Mouse (Mus musculus): ENCODE results near the gene Pars2. TPM values are rescaled to one million over a fixed set of nuclear protein-coding genes. Genes with fewer than 3 reads are reported as not detected.
A peak's percentile ranks its signal among the peaks of the same experiment; 100 is the strongest.

The Pars2 gene
- polyA plus RNA-seq (2012; fragmentation: generic; extraction: Trizol): 4.7 TPM

- H3ac ChIP-seq (ENCODE audit: control insufficient read depth, insufficient read length): peak within 1 kb of the TSS; percentile 11
- peaks cover 5% of the 10 kb centered on the region for H3K79me2 ChIP-seq (ENCODE audit: control insufficient read depth, insufficient read depth)
- H3K4me3 ChIP-seq: peak within 1 kb of the TSS; percentile 37
- peak within 1 kb of the TSS; percentile 83 for H3K4me2 ChIP-seq (ENCODE audit: low read depth)
- TF ChIP-seq MYOG (IDR thresholded peaks at IDR 0.05; ENCODE audit: control insufficient read depth in 1 of 3, insufficient read depth in 1 of 3, insufficient read length in 2 of 3, low read depth in 2 of 3) (no peak), POLR2A (IDR thresholded peaks at IDR 0.05; ENCODE audit: insufficient read length, low read depth) (peak; percentile 90), CEBPB (IDR thresholded peaks at IDR 0.05; ENCODE audit: insufficient read depth, poor library complexity, severe bottlenecking) (no peak), POLR2AphosphoS2 (IDR thresholded peaks at IDR 0.05; ENCODE audit: insufficient read length, low read depth) (peak; percentile 91), MYOD1 (IDR thresholded peaks at IDR 0.05; ENCODE audit: control insufficient read depth in 1 of 3, insufficient read length in 2 of 3, low read depth in 2 of 3) (no peak), REST (IDR thresholded peaks at IDR 0.05; ENCODE audit: insufficient read depth, insufficient read length) (no peak), SRF (IDR thresholded peaks at IDR 0.05; ENCODE audit: control insufficient read depth, insufficient read length, low read depth) (peak; percentile 36), TCF12 (IDR thresholded peaks at IDR 0.05; ENCODE audit: insufficient read depth, poor library complexity, severe bottlenecking) (no peak), MAX (IDR thresholded peaks at IDR 0.05; ENCODE audit: low read depth) (no peak), E2F4 (IDR thresholded peaks at IDR 0.05; ENCODE audit: insufficient read depth) (peak; percentile 79), USF1 (IDR thresholded peaks at IDR 0.05; ENCODE audit: low read depth) (no peak), TCF3 (IDR thresholded peaks at IDR 0.05; ENCODE audit: insufficient read length, low read depth) (no peak)
- no peaks in the 10 kb centered on the region for H3K27me3 ChIP-seq (ENCODE audit: control insufficient read depth, insufficient read depth, insufficient read length)
- no peaks in the 10 kb centered on the region for H3K36me3 ChIP-seq (ENCODE audit: control insufficient read depth, insufficient read depth)
Measured at GRCm38 (mm10) chr4:106650833-106651527, at the start of gene Pars2. Pars2 (plus strand) TSS chr4:106651069.

- no peaks in the 10 kb centered on the region for H3K27me3 ChIP-seq (ENCODE audit: control insufficient read depth, insufficient read depth, insufficient read length)
- H3K79me2 ChIP-seq (ENCODE audit: control insufficient read depth, insufficient read depth): no peaks in the 10 kb centered on the region
- H3K4me3 ChIP-seq: no peak overlapping the region
Measured at GRCm38 (mm10) chr4:106606639-106607554, 44.0 kb upstream of the Pars2 start.

GRCm38 (mm10) chr4:106607905-106608304 is 43.0 kb upstream of the Pars2 start:
- H3K4me2 ChIP-seq (ENCODE audit: low read depth): no peak overlapping the region
- no peak for TF ChIP-seq POLR2A (IDR thresholded peaks at IDR 0.05; ENCODE audit: insufficient read length, low read depth)
- no peak for TF ChIP-seq MYOD1 (IDR thresholded peaks at IDR 0.05; ENCODE audit: control insufficient read depth in 1 of 3, insufficient read length in 2 of 3, low read depth in 2 of 3)
- TF ChIP-seq E2F4 (IDR thresholded peaks at IDR 0.05; ENCODE audit: insufficient read depth): no peak
- no peak for TF ChIP-seq TCF12 (IDR thresholded peaks at IDR 0.05; ENCODE audit: insufficient read depth, poor library complexity, severe bottlenecking)
- TF ChIP-seq TCF3 (IDR thresholded peaks at IDR 0.05; ENCODE audit: insufficient read length, low read depth): no peak
- TF ChIP-seq USF1 (IDR thresholded peaks at IDR 0.05; ENCODE audit: low read depth): no peak
- TF ChIP-seq CEBPB (IDR thresholded peaks at IDR 0.05; ENCODE audit: insufficient read depth, poor library complexity, severe bottlenecking): no peak
- TF ChIP-seq POLR2AphosphoS2 (IDR thresholded peaks at IDR 0.05; ENCODE audit: insufficient read length, low read depth): no peak
- no peak for TF ChIP-seq MAX (IDR thresholded peaks at IDR 0.05; ENCODE audit: low read depth)
- TF ChIP-seq REST (IDR thresholded peaks at IDR 0.05; ENCODE audit: insufficient read depth, insufficient read length): no peak
- no peak for TF ChIP-seq MYOG (IDR thresholded peaks at IDR 0.05; ENCODE audit: control insufficient read depth in 1 of 3, insufficient read depth in 1 of 3, insufficient read length in 2 of 3, low read depth in 2 of 3)
- no peak for TF ChIP-seq SRF (IDR thresholded peaks at IDR 0.05; ENCODE audit: control insufficient read depth, insufficient read length, low read depth)

More at GRCm38 (mm10) chr4:106606639-106607554, 44.0 kb upstream of the Pars2 start:
- TF ChIP-seq TCF3 (IDR thresholded peaks at IDR 0.05; ENCODE audit: insufficient read length, low read depth) (no peak), TCF12 (IDR thresholded peaks at IDR 0.05; ENCODE audit: insufficient read depth, poor library complexity, severe bottlenecking) (no peak), USF1 (IDR thresholded peaks at IDR 0.05; ENCODE audit: low read depth) (no peak), POLR2A (IDR thresholded peaks at IDR 0.05; ENCODE audit: insufficient read length, low read depth) (no peak), E2F4 (IDR thresholded peaks at IDR 0.05; ENCODE audit: insufficient read depth) (no peak), POLR2AphosphoS2 (IDR thresholded peaks at IDR 0.05; ENCODE audit: insufficient read length, low read depth) (no peak), REST (IDR thresholded peaks at IDR 0.05; ENCODE audit: insufficient read depth, insufficient read length) (no peak), SRF (IDR thresholded peaks at IDR 0.05; ENCODE audit: control insufficient read depth, insufficient read length, low read depth) (no peak), CEBPB (IDR thresholded peaks at IDR 0.05; ENCODE audit: insufficient read depth, poor library complexity, severe bottlenecking) (no peak)
- Histone ChIP-seq H3K4me2 (ENCODE audit: low read depth) (no peak overlapping the region), H3ac (ENCODE audit: control insufficient read depth, insufficient read length) (no peak overlapping the region), H3K36me3 (ENCODE audit: control insufficient read depth, insufficient read depth) (no peaks in the 10 kb centered on the region)

GRCm38 (mm10) chr4:106613105-106613504 is 37.8 kb upstream of the Pars2 start:
- no peak overlapping the region for H3ac ChIP-seq (ENCODE audit: control insufficient read depth, insufficient read length)
- no peak overlapping the region for H3K4me2 ChIP-seq (ENCODE audit: low read depth)
- TF ChIP-seq TCF3 (IDR thresholded peaks at IDR 0.05; ENCODE audit: insufficient read length, low read depth): no peak
- no peaks in the 10 kb centered on the region for H3K36me3 ChIP-seq (ENCODE audit: control insufficient read depth, insufficient read depth)
- no peak overlapping the region for H3K4me3 ChIP-seq
- no peaks in the 10 kb centered on the region for H3K79me2 ChIP-seq (ENCODE audit: control insufficient read depth, insufficient read depth)
- H3K27me3 ChIP-seq (ENCODE audit: control insufficient read depth, insufficient read depth, insufficient read length): no peaks in the 10 kb centered on the region

More at GRCm38 (mm10) chr4:106607905-106608304, 43.0 kb upstream of the Pars2 start:
- Histone ChIP-seq H3K4me3 (no peak overlapping the region), H3K79me2 (ENCODE audit: control insufficient read depth, insufficient read depth) (no peaks in the 10 kb centered on the region), H3K36me3 (ENCODE audit: control insufficient read depth, insufficient read depth) (no peaks in the 10 kb centered on the region), H3ac (ENCODE audit: control insufficient read depth, insufficient read length) (no peak overlapping the region), H3K27me3 (ENCODE audit: control insufficient read depth, insufficient read depth, insufficient read length) (no peaks in the 10 kb centered on the region)
